Mouse (Mus musculus) midbrain, embryonic 12.5 days (tissue): ENCODE data around the gene Kcnk4. TPM values are rescaled to one million over a fixed set of nuclear protein-coding genes. Genes with fewer than 3 reads are reported as not detected.
A peak's percentile ranks its signal among the peaks of the same experiment; 100 is the strongest.
"Not testable (repeated sequence)": the region's sequence is repeated elsewhere in the genome, so short reads cannot be mapped to it uniquely, and the experiment has no call there.

Experiments used
- ATAC-seq: fragments of 200-750 bp; cut with Nextera tagmentation; 2 replicates; pipeline ENCODE4 v1.8.0; 2017; ENCODE audit warnings: low read depth, moderate TSS enrichment, moderate library complexity; ENCODE audit not compliant: low FRiP score
- H3K27ac ChIP-seq: fragments of 300-500 bp; sonication (generic); replicated peaks from 2 replicates; pipeline ENCODE4 v1.5.1; 2016; ENCODE audit warnings: mild to moderate bottlenecking
- H3K27me3 ChIP-seq: fragments of 300-500 bp; sonication (generic); 2 replicates; pipeline ENCODE4 v1.6.1; 2016; ENCODE audit warnings: mild to moderate bottlenecking
- H3K36me3 ChIP-seq: fragments of 300-500 bp; sonication (generic); 2 replicates; pipeline ENCODE4 v1.6.1; 2016
- H3K4me1 ChIP-seq: fragments of 300-500 bp; sonication (generic); 2 replicates; pipeline ENCODE4 v1.6.1; 2016
- H3K4me2 ChIP-seq: fragments of 300-500 bp; sonication (generic); replicated peaks from 2 replicates; pipeline ENCODE4 v1.6.1; 2016; ENCODE audit warnings: mild to moderate bottlenecking, moderate library complexity
- H3K4me3 ChIP-seq: fragments of 300-500 bp; sonication (generic); 2 replicates; pipeline ENCODE4 v1.5.1; 2016; ENCODE audit warnings: mild to moderate bottlenecking
- H3K9ac ChIP-seq: fragments of 300-500 bp; sonication (generic); replicated peaks from 2 replicates; pipeline ENCODE4 v1.6.1; 2016; ENCODE audit warnings: mild to moderate bottlenecking, moderate library complexity
- H3K9me3 ChIP-seq: fragments of 300-500 bp; sonication (generic); 2 replicates; pipeline ENCODE4 v1.6.1; 2016; ENCODE audit warnings: mild to moderate bottlenecking
- WGBS: fragments of 180-500 bp; shearing (Covaris S2); methylation state at CpG from one replicate; pipeline ENCODE4 v1.1.7; 2016; 5-methylcytosine and 5-hydroxymethylcytosine counted together
- polyA plus RNA-seq: library from polyadenylated mRNA; unstranded; fragments of >200 nt; fragmentation: Nextera tagmentation; extraction: Ambion mirVana; gene quantifications from 2 replicates; pipeline ENCODE4 v1.2.1, GENCODE M21; 2016

The Kcnk4 gene
- polyA plus RNA-seq, 1 experiment from 2014 or later, result 0.19 TPM

GRCm38 (mm10) chr19:6907811-6908540 lies 26.3 kb downstream of the Kcnk4 start:
- peaks cover 28% of the 10 kb centered on the region for H3K4me1 ChIP-seq
- H3K36me3 ChIP-seq, result peaks cover 43% of the 10 kb centered on the region
- no peaks in the 10 kb centered on the region for H3K9me3 ChIP-seq
- peak overlapping the region; percentile 88 for H3K4me2 ChIP-seq
- peak overlapping the region; percentile 28; the same call in 1 of the 2 replicates for H3K9ac ChIP-seq
- no peaks in the 10 kb centered on the region for H3K27me3 ChIP-seq
- peak overlapping the region; percentile 60 for H3K4me3 ChIP-seq
- WGBS, result 88% methylated on average over 7 of the region's 7 CpGs
- ATAC-seq, result no peak
- no peak overlapping the region for H3K27ac ChIP-seq

- Histone ChIP-seq H3K27me3 (no peaks in the 10 kb centered on the region), H3K4me3 (no peak overlapping the region), H3K36me3 (peaks cover 35% of the 10 kb centered on the region), H3K4me1 (peaks cover 28% of the 10 kb centered on the region), H3K9ac (no peak overlapping the region), H3K9me3 (no peaks in the 10 kb centered on the region), H3K4me2 (no peak overlapping the region), H3K27ac (no peak overlapping the region)
- 90% methylated on average over 8 of the region's 8 CpGs for WGBS
- ATAC-seq, result no peak
Measured at GRCm38 (mm10) chr19:6907094-6907493, 27.2 kb downstream of the Kcnk4 start.

- Histone ChIP-seq H3K4me3 (no peak overlapping the region), H3K9ac (no peak overlapping the region), H3K27me3 (no peaks in the 10 kb centered on the region), H3K36me3 (peaks cover 26% of the 10 kb centered on the region), H3K4me1 (peaks cover 24% of the 10 kb centered on the region), H3K4me2 (no peak overlapping the region), H3K27ac (no peak overlapping the region), H3K9me3 (no peaks in the 10 kb centered on the region)
- WGBS, result 87% methylated on average over 3 of the region's 3 CpGs
- no peak for ATAC-seq
Measured at GRCm38 (mm10) chr19:6906199-6906598, 28.1 kb downstream of the Kcnk4 start.

GRCm38 (mm10) chr19:6905498-6906159 lies 28.7 kb downstream of the Kcnk4 start:
- WGBS, result 96% methylated on average over 11 of the region's 11 CpGs
- Histone ChIP-seq H3K4me1 (peaks cover 20% of the 10 kb centered on the region), H3K27me3 (no peaks in the 10 kb centered on the region), H3K9ac (no peak overlapping the region), H3K4me3 (no peak overlapping the region), H3K4me2 (no peak overlapping the region), H3K9me3 (no peaks in the 10 kb centered on the region), H3K36me3 (peaks cover 23% of the 10 kb centered on the region), H3K27ac (no peak overlapping the region)
- ATAC-seq, result no peak

- no peak overlapping the region for H3K9ac ChIP-seq
- WGBS, result 85% methylated on average over 2 of the region's 2 CpGs
- H3K27me3 ChIP-seq, result no peaks in the 10 kb centered on the region
- no peak overlapping the region for H3K4me3 ChIP-seq
- H3K27ac ChIP-seq, result no peak overlapping the region
- no peak overlapping the region for H3K4me2 ChIP-seq
- no peak for ATAC-seq
- peaks cover 17% of the 10 kb centered on the region for H3K4me1 ChIP-seq
- no peaks in the 10 kb centered on the region for H3K9me3 ChIP-seq
- peaks cover 23% of the 10 kb centered on the region for H3K36me3 ChIP-seq
Measured at GRCm38 (mm10) chr19:6904846-6905245, 29.5 kb downstream of the Kcnk4 start.

GRCm38 (mm10) chr19:6903031-6903430 lies 31.3 kb downstream of the Kcnk4 start:
- no peak for ATAC-seq
- H3K27me3 ChIP-seq, result no peaks in the 10 kb centered on the region
- no peak overlapping the region for H3K4me2 ChIP-seq
- H3K4me1 ChIP-seq, result peaks cover 5% of the 10 kb centered on the region
- H3K9ac ChIP-seq, result no peak overlapping the region
- H3K9me3 ChIP-seq, result no peaks in the 10 kb centered on the region
- H3K4me3 ChIP-seq, result no peak overlapping the region
- H3K27ac ChIP-seq, result no peak overlapping the region
- 90% methylated on average over 1 of the region's 1 CpGs for WGBS
- peaks cover 23% of the 10 kb centered on the region for H3K36me3 ChIP-seq

GRCm38 (mm10) chr19:6899641-6900040 lies 34.7 kb downstream of the Kcnk4 start:
- Histone ChIP-seq H3K4me1 (no peaks in the 10 kb centered on the region), H3K27ac (no peak overlapping the region), H3K9me3 (peaks cover 3% of the 10 kb centered on the region; the same call in 1 of the 2 replicates), H3K4me2 (no peak overlapping the region), H3K36me3 (no peaks in the 10 kb centered on the region), H3K4me3 (no peak overlapping the region), H3K9ac (no peak overlapping the region), H3K27me3 (no peaks in the 10 kb centered on the region)
- no peak for ATAC-seq
- WGBS, result 87% methylated on average over 4 of the region's 4 CpGs

GRCm38 (mm10) chr19:6895608-6896305 lies 38.6 kb downstream of the Kcnk4 start:
- not testable (repeated sequence) for H3K27me3 ChIP-seq, H3K36me3 ChIP-seq, H3K9me3 ChIP-seq, H3K4me3 ChIP-seq, H3K4me2 ChIP-seq, ATAC-seq, H3K9ac ChIP-seq, H3K27ac ChIP-seq, H3K4me1 ChIP-seq
- WGBS, result 90% methylated on average over 18 of the region's 18 CpGs

GRCm38 (mm10) chr19:6893731-6894451 lies 40.4 kb downstream of the Kcnk4 start:
- H3K4me3 ChIP-seq, result no peak overlapping the region
- ATAC-seq, result no peak
- no peaks in the 10 kb centered on the region for H3K36me3 ChIP-seq
- H3K9me3 ChIP-seq, result peaks cover 3% of the 10 kb centered on the region; the same call in 1 of the 2 replicates
- no peaks in the 10 kb centered on the region for H3K27me3 ChIP-seq
- no peak overlapping the region for H3K27ac ChIP-seq
- no peak overlapping the region for H3K9ac ChIP-seq
- no peak overlapping the region for H3K4me2 ChIP-seq
- 96% methylated on average over 14 of the region's 14 CpGs for WGBS
- H3K4me1 ChIP-seq, result no peaks in the 10 kb centered on the region

- 73% methylated on average over 4 of the region's 4 CpGs for WGBS
- no peaks in the 10 kb centered on the region for H3K36me3 ChIP-seq
- no peak for ATAC-seq
- H3K9ac ChIP-seq, result no peak overlapping the region
- H3K9me3 ChIP-seq, result peaks cover 3% of the 10 kb centered on the region; the same call in 1 of the 2 replicates
- no peak overlapping the region for H3K27ac ChIP-seq
- no peaks in the 10 kb centered on the region for H3K27me3 ChIP-seq
- no peak overlapping the region for H3K4me3 ChIP-seq
- H3K4me1 ChIP-seq, result no peaks in the 10 kb centered on the region
- H3K4me2 ChIP-seq, result no peak overlapping the region
Measured at GRCm38 (mm10) chr19:6892512-6892911, 41.8 kb downstream of the Kcnk4 start.

GRCm38 (mm10) chr19:6877965-6878364 lies 56.4 kb downstream of the Kcnk4 start:
- Histone ChIP-seq H3K4me3 (no peak overlapping the region), H3K4me2 (no peak overlapping the region), H3K9me3 (peaks cover 9% of the 10 kb centered on the region), H3K36me3 (no peaks in the 10 kb centered on the region), H3K27me3 (no peaks in the 10 kb centered on the region), H3K4me1 (no peaks in the 10 kb centered on the region), H3K9ac (no peak overlapping the region), H3K27ac (no peak overlapping the region)
- WGBS, result 90% methylated on average over 4 of the region's 4 CpGs
- no peak for ATAC-seq

- Histone ChIP-seq H3K4me3 (no peak overlapping the region), H3K9me3 (peaks cover 9% of the 10 kb centered on the region), H3K27me3 (no peaks in the 10 kb centered on the region), H3K4me2 (no peak overlapping the region), H3K36me3 (no peaks in the 10 kb centered on the region), H3K4me1 (no peaks in the 10 kb centered on the region), H3K27ac (no peak overlapping the region), H3K9ac (no peak overlapping the region)
- no peak for ATAC-seq
Measured at GRCm38 (mm10) chr19:6876799-6877198, 57.5 kb downstream of the Kcnk4 start.
